Comparison of ENCODE assay signal across 17 mouse cellular contexts in the genomic region with DNA sequence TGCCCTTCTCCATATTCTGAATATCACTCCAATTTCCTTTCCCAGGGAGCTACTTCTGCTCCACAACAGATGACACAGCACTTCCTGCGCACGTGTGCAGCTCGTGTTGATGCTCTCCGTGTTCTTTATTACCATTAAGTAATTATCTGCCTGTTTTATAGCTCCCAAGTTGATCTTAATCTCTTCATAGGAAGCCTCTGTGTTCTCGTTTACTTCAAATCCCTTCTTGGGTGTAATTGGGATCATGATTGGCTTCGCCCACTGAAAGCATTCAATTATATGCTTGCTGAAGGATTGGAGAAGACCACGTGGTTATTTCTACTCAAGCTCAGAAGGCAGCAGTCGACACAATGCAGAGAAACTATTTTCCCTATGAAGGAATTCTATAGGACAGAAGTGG.
DNase-seq lines count a peak whose midpoint lies in the region; ATAC-seq and TF ChIP-seq lines count a peak whose summit lies in the region.
"Had no signal": no experiment of that assay in that cellular context is flagged by ENCODE, and none has a peak within 500 bp of the region (broad histone marks: within the 10 kb centered on the region; RNA-seq: fewer than 3 reads in every experiment).

No protein-coding gene starts in this region.

- peak; percentile 61; the same call in 1 of the 2 replicates for ATAC-seq in hindbrain, embryonic 13.5 days (ENCODE audit: low FRiP score)
- ATAC-seq in midbrain, postnatal 0 days (ENCODE audit: low FRiP score): no peak
- ATAC-seq in midbrain, embryonic 15.5 days (replicated peaks): no peak
- ATAC-seq in hindbrain, embryonic 16.5 days: peak; percentile 63
- ATAC-seq in neural tube, embryonic 15.5 days (ENCODE audit: low FRiP score): peak; percentile 92
- ATAC-seq: forebrain, embryonic 16.5 days; intestine, embryonic 16.5 days had no signal

- H3K4me1 ChIP-seq in hindbrain, embryonic 13.5 days (replicated peaks): no peaks in the 10 kb centered on the region
- H3K4me1 ChIP-seq in hindbrain, embryonic 10.5 days (replicated peaks): no peaks in the 10 kb centered on the region
- no peaks in the 10 kb centered on the region for H3K4me1 ChIP-seq in midbrain, postnatal 0 days (ENCODE audit: insufficient read depth, low read length)
- H3K4me1 ChIP-seq in midbrain, embryonic 15.5 days: no peaks in the 10 kb centered on the region
- H3K4me1 ChIP-seq in hindbrain, embryonic 16.5 days (ENCODE audit: control insufficient read depth, insufficient read depth, low read depth, low read length): no peaks in the 10 kb centered on the region
- peaks cover 14% of the 10 kb centered on the region; the same call in 1 of the 2 replicates for H3K4me1 ChIP-seq in neural tube, embryonic 15.5 days
- H3K4me1 ChIP-seq: embryonic facial prominence, embryonic 10.5 days had no signal

- no peak for TF ChIP-seq CTCF in midbrain, postnatal 0 days (IDR thresholded peaks at IDR 0.05)

- no peak overlapping the region for H3K4me3 ChIP-seq in hindbrain, embryonic 13.5 days
- no peak overlapping the region for H3K4me3 ChIP-seq in hindbrain, embryonic 10.5 days
- H3K4me3 ChIP-seq in midbrain, postnatal 0 days (ENCODE audit: low read depth, low read length): no peak overlapping the region
- H3K4me3 ChIP-seq in midbrain, embryonic 15.5 days: no peak overlapping the region
- H3K4me3 ChIP-seq in hindbrain, embryonic 16.5 days (ENCODE audit: low read length): no peak overlapping the region
- no peak overlapping the region for H3K4me3 ChIP-seq in neural tube, embryonic 15.5 days (replicated peaks)
- H3K4me3 ChIP-seq: embryonic facial prominence, embryonic 10.5 days; heart, embryonic 12.5 days had no signal

- DNase-seq in hindbrain, embryonic 10.5 days (ENCODE audit: low spot score): no peak
- peak; percentile 60 for DNase-seq in midbrain, postnatal 0 days (ENCODE audit: low spot score)
- no peak for DNase-seq in left cerebral cortex, adult 8-10 months (ENCODE audit: low spot score in 2 of 2)
- DNase-seq: adrenal gland, adult 8-10 months; adrenal gland, postnatal 36 days; cerebellum, adult 11 months; cerebellum, adult 9-10 months; gastrocnemius, postnatal 14 days; kidney, adult 2 months had no signal

- H3K36me3 ChIP-seq in hindbrain, embryonic 13.5 days: no peaks in the 10 kb centered on the region
- H3K36me3 ChIP-seq in hindbrain, embryonic 10.5 days: no peaks in the 10 kb centered on the region
- no peaks in the 10 kb centered on the region for H3K36me3 ChIP-seq in midbrain, postnatal 0 days (ENCODE audit: insufficient read depth, low read length)
- no peaks in the 10 kb centered on the region for H3K36me3 ChIP-seq in midbrain, embryonic 15.5 days (replicated peaks)
- no peaks in the 10 kb centered on the region for H3K36me3 ChIP-seq in hindbrain, embryonic 16.5 days (ENCODE audit: control insufficient read depth, insufficient read depth, low read length)
- H3K36me3 ChIP-seq in neural tube, embryonic 15.5 days: no peaks in the 10 kb centered on the region
- H3K36me3 ChIP-seq: embryonic facial prominence, embryonic 10.5 days; heart, embryonic 12.5 days had no signal

- H3K27ac ChIP-seq in hindbrain, embryonic 13.5 days: no peak overlapping the region
- H3K27ac ChIP-seq in hindbrain, embryonic 10.5 days: no peak overlapping the region
- H3K27ac ChIP-seq in midbrain, postnatal 0 days (ENCODE audit: low read depth, low read length): no peak overlapping the region
- H3K27ac ChIP-seq in midbrain, embryonic 15.5 days: no peak overlapping the region
- H3K27ac ChIP-seq in hindbrain, embryonic 16.5 days (ENCODE audit: low read depth, low read length): no peak overlapping the region
- no peak overlapping the region for H3K27ac ChIP-seq in neural tube, embryonic 15.5 days (replicated peaks)
- H3K27ac ChIP-seq: embryonic facial prominence, embryonic 10.5 days had no signal

- 60% methylated on average over 8 of the region's 8 CpGs for WGBS in hindbrain, embryonic 13.5 days
- WGBS in hindbrain, embryonic 10.5 days: 81% methylated on average over 8 of the region's 8 CpGs
- WGBS in midbrain, postnatal 0 days: 56% methylated on average over 8 of the region's 8 CpGs
- 56% methylated on average over 8 of the region's 8 CpGs for WGBS in midbrain, embryonic 15.5 days
- WGBS in hindbrain, embryonic 16.5 days: 55% methylated on average over 8 of the region's 8 CpGs
- 31% methylated on average over 8 of the region's 8 CpGs for WGBS in neural tube, embryonic 15.5 days

- no peak overlapping the region for H3K4me2 ChIP-seq in hindbrain, embryonic 13.5 days
- H3K4me2 ChIP-seq in midbrain, postnatal 0 days (ENCODE audit: low read depth, low read length, poor library complexity, severe bottlenecking): no peak overlapping the region
- H3K4me2 ChIP-seq in midbrain, embryonic 15.5 days: no peak overlapping the region
- no peak overlapping the region for H3K4me2 ChIP-seq in hindbrain, embryonic 16.5 days (ENCODE audit: low read length)
- H3K4me2 ChIP-seq in neural tube, embryonic 15.5 days: peak overlapping the region; percentile 6; the same call in 1 of the 2 replicates
- H3K4me2 ChIP-seq: heart, embryonic 12.5 days had no signal

- H3K9me3 ChIP-seq in hindbrain, embryonic 13.5 days: no peaks in the 10 kb centered on the region
- H3K9me3 ChIP-seq in hindbrain, embryonic 10.5 days: no peaks in the 10 kb centered on the region
- no peaks in the 10 kb centered on the region for H3K9me3 ChIP-seq in midbrain, postnatal 0 days (ENCODE audit: low read length)
- H3K9me3 ChIP-seq in midbrain, embryonic 15.5 days: no peaks in the 10 kb centered on the region
- no peaks in the 10 kb centered on the region for H3K9me3 ChIP-seq in hindbrain, embryonic 16.5 days (ENCODE audit: control insufficient read depth, low read length)
- no peaks in the 10 kb centered on the region for H3K9me3 ChIP-seq in neural tube, embryonic 15.5 days (replicated peaks)
- H3K9me3 ChIP-seq: heart, embryonic 12.5 days had no signal

- no peak overlapping the region for H3K9ac ChIP-seq in hindbrain, embryonic 13.5 days
- no peak overlapping the region for H3K9ac ChIP-seq in midbrain, postnatal 0 days (replicated peaks; ENCODE audit: low read length, poor library complexity, severe bottlenecking)
- H3K9ac ChIP-seq in midbrain, embryonic 15.5 days: no peak overlapping the region
- no peak overlapping the region for H3K9ac ChIP-seq in hindbrain, embryonic 16.5 days (ENCODE audit: low read depth, low read length)
- no peak overlapping the region for H3K9ac ChIP-seq in neural tube, embryonic 15.5 days (replicated peaks)
- H3K9ac ChIP-seq: heart, embryonic 12.5 days had no signal

- no peaks in the 10 kb centered on the region for H3K27me3 ChIP-seq in hindbrain, embryonic 13.5 days
- no peaks in the 10 kb centered on the region for H3K27me3 ChIP-seq in hindbrain, embryonic 10.5 days (ENCODE audit: insufficient read depth, poor library complexity, severe bottlenecking)
- H3K27me3 ChIP-seq in midbrain, postnatal 0 days (ENCODE audit: insufficient read depth, low read length): no peaks in the 10 kb centered on the region
- H3K27me3 ChIP-seq in midbrain, embryonic 15.5 days (replicated peaks): no peaks in the 10 kb centered on the region
- no peaks in the 10 kb centered on the region for H3K27me3 ChIP-seq in hindbrain, embryonic 16.5 days (replicated peaks; ENCODE audit: control insufficient read depth, insufficient read depth, low read length)
- H3K27me3 ChIP-seq in neural tube, embryonic 15.5 days (replicated peaks): no peaks in the 10 kb centered on the region
- H3K27me3 ChIP-seq: heart, embryonic 12.5 days had no signal

Comparison
In these comparisons a context has a peak if more than half of its experiments do, and no peak if none do; other contexts are left out.
1. ATAC-seq: peak in hindbrain, embryonic 13.5 days (single experiment), hindbrain, embryonic 16.5 days (single experiment) and neural tube, embryonic 15.5 days (single experiment); none in midbrain, postnatal 0 days (single experiment) and midbrain, embryonic 15.5 days (single experiment).